Mouse (Mus musculus) spleen, adult 2 months (tissue): ENCODE measurements around the gene Pdss2. TPM values are rescaled to one million over a fixed set of nuclear protein-coding genes. Genes with fewer than 3 reads are reported as not detected.

Experiments
- DNase-seq, 2 experiments: peaks; one replicate each; pipeline versions ENCODE4 v3.0.0 to v3.0.0-alpha.2; 2012 to 2021; ENCODE audit warnings: low spot score in 2 of 2, low read depth in 1 of 2
- H3K27ac ChIP-seq: fragments of 200-500 bp; 2 replicates; pipeline ENCODE4 v1.5.1; 2012; ENCODE audit warnings: low read length, inconsistent platforms; ENCODE audit not compliant: insufficient read depth
- H3K27me3 ChIP-seq: fragments of 200-500 bp; 2 replicates; pipeline ENCODE4 v1.6.1; 2012; ENCODE audit warnings: mild to moderate bottlenecking, moderate library complexity, low read length, inconsistent platforms; ENCODE audit not compliant: control insufficient read depth, insufficient read depth
- H3K36me3 ChIP-seq: fragments of 200-500 bp; 2 replicates; pipeline ENCODE4 v1.6.1; 2012; ENCODE audit warnings: mild to moderate bottlenecking, low read length, inconsistent platforms; ENCODE audit not compliant: control insufficient read depth, insufficient read depth
- H3K4me1 ChIP-seq: fragments of 200-500 bp; 2 replicates; pipeline ENCODE4 v1.6.1; 2011; ENCODE audit warnings: inconsistent platforms; ENCODE audit not compliant: control insufficient read depth, insufficient read depth, insufficient read length
- H3K4me3 ChIP-seq: fragments of 200-500 bp; 2 replicates; pipeline ENCODE4 v1.5.1; 2011; ENCODE audit warnings: mild to moderate bottlenecking, inconsistent platforms; ENCODE audit not compliant: insufficient read depth, insufficient read length; ENCODE audit errors: extremely low read depth
- CTCF ChIP-seq: fragments of 200-500 bp; IDR thresholded peaks from 2 replicates; pipeline ENCODE4 v1.5.1; 2011; ENCODE audit warnings: mild to moderate bottlenecking, inconsistent platforms; ENCODE audit not compliant: insufficient read depth, insufficient read length, insufficient replicate concordance; ENCODE audit errors: extremely low read depth
- POLR2A ChIP-seq: fragments of 200-500 bp; IDR thresholded peaks from 2 replicates; pipeline ENCODE4 v1.6.1; 2011; ENCODE audit warnings: low read depth, low read length, inconsistent platforms
- WGBS: fragments of 180-500 bp; shearing (Covaris S2); methylation state at CpG from one replicate; pipeline ENCODE4 v1.1.7; 2018; 5-methylcytosine and 5-hydroxymethylcytosine counted together
- polyA plus RNA-seq: library from polyadenylated mRNA; depleted of rRNA; stranded (reverse); fragments of >200 nt; gene quantifications from 2 replicates; pipeline ENCODE4 v1.2.3, GENCODE M21; 2012

Pdss2 gene
- polyA plus RNA-seq, 1 experiment = 4.6 TPM

DNA sequence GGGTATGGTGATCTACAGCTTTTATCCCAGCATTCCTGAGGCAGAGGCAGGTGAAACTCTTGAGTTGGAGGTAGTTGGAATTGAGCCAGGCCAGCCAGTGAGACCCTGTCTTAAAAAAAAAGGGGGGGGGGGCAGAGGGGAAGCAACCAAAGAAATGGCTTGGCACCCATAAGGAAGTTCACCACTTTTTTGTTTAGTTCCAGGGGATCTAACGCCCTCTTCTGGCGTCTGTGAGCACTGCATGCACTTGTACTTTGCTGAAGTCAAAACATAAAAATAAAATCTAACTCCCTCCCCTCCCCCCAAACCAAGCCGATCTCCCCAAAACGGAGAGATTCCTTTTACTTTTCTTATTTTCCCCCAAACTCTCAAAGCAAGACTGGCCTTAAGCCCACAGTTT, 254.1 kb downstream of the Pdss2 start:
- TF ChIP-seq POLR2A (no peak), CTCF (no peak; the same call in 1 of the 2 replicates)
- Histone ChIP-seq H3K27me3 (peaks cover 10% of the 10 kb centered on the region; the same call in 1 of the 2 replicates), H3K4me3 (no peak overlapping the region), H3K36me3 (no peaks in the 10 kb centered on the region), H3K4me1 (no peaks in the 10 kb centered on the region; the same call in none of the 2 replicates), H3K27ac (no peak overlapping the region)
- WGBS = 29% methylated on average over 4 of the region's 4 CpGs
- DNase-seq = peak in 1 of 2 experiments; percentile 15

DNA sequence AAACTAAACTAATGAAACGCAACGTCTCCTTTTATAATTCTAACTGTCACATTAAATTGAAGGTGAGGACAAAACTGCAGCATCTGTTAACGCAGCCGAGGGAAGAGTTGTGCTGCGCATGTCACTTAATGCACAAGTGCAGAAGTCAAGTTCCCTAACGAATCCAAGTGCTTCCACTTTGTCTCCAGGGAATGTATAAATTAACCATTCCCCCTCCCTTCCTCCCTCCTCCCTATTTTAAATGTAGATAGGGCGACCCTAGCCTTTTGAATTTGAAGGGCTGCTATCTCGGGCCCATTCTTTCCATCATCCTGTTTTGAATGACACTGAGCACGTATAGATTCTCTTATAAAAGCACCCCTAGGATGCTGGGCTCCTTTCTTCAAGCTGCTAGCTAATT, 256.2 kb downstream of the Pdss2 start:
- H3K36me3 ChIP-seq = no peaks in the 10 kb centered on the region
- no peak overlapping the region for H3K4me3 ChIP-seq
- no peaks in the 10 kb centered on the region; the same call in none of the 2 replicates for H3K4me1 ChIP-seq
- peaks cover 10% of the 10 kb centered on the region; the same call in 1 of the 2 replicates for H3K27me3 ChIP-seq
- no peak for DNase-seq
- TF ChIP-seq CTCF (no peak), POLR2A (no peak)
- 74% methylated on average over 9 of the region's 9 CpGs for WGBS
- H3K27ac ChIP-seq = no peak overlapping the region

DNA sequence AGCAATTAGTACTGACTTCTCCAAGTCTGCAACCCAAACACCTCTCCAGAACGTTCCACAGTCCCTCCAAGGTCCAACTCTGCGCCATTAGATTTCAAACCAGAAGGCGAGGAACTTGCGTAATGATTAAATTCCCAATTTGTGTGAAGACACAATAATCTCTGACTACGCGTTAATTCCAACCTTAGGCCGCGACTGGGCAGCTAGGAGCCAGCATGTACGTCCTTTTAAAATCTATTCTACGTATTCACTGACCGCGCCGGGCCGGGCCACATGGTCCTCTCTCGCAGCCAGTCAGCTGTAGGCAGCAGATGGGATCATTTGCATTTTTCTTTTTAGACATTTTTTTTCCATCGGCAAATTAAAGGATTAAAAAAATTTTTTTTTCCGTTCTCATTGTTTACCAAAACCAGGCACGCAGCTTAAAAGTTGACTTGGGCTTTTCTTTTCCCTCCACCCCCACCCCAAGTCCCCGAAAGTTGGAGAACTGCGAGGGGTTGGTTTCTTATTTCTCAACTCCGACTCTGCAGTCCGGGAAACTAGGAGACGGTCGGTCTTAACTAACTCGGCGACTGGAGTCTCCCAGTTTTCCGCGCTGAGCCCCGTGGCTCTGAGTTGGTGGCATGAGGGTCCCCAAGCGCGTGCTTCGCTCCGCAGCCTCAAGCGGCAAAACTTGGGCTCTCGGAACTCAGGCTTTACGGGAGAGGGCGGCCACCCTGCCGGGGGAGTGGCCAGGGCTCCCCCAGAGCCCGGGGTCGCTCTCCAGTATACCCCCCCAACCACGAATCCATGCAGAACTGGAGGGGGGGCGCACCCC, 256.8 kb downstream of the Pdss2 start:
- Histone ChIP-seq H3K4me3 (peak overlapping the region; percentile 84), H3K27ac (peak overlapping the region; percentile 38; the same call in 1 of the 2 replicates), H3K4me1 (no peaks in the 10 kb centered on the region; the same call in none of the 2 replicates), H3K36me3 (no peaks in the 10 kb centered on the region), H3K27me3 (peaks cover 10% of the 10 kb centered on the region; the same call in 1 of the 2 replicates)
- TF ChIP-seq CTCF = no peak
- no peak for TF ChIP-seq POLR2A
- peak in 1 of 2 experiments; percentile 20 for DNase-seq
- 7% methylated on average over 42 of the region's 42 CpGs for WGBS

DNA sequence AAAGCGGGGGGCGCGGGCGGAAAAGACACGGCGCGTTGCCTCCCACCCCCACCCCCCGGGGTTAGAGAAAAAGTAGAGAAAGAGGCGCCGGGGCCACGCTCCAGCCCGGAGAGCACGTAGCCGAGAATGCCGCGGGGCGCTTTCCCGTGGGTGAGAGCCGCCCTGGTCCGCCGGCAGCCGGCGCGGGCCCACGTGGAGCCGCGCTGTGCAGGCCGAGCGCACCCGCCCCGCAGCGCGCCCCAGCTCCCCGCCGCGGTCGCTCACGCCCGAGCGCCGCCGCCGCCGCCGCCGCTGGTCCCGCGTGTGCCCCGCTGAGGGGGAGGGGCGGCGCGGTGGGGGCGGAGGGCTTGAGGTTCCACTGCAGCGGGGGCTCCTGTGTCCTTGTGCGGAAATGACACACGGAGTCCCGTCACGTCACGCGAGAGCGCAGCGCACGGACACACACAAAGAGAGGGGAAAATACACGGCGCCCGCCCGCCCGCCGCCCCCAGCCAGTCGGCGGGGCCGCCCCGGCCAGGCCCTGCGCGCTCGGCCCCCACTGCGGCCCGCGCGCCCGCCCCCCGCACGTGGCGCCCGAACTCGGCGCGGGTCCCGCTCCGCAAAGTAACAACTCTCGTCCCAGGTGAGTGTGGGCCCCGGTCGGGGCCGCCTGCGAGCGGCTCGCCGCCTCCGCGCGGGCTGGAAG, 257.6 kb downstream of the Pdss2 start, which contains the start of gene Bend3:
Gene Bend3 (plus strand): TSS at position 81 of the 685 bp plus-strand sequence.
- Histone ChIP-seq H3K27ac (peak within 1 kb of the TSS; percentile 72), H3K27me3 (peaks cover 10% of the 10 kb centered on the region; the same call in 1 of the 2 replicates), H3K36me3 (no peaks in the 10 kb centered on the region), H3K4me1 (no peaks in the 10 kb centered on the region; the same call in none of the 2 replicates), H3K4me3 (peak within 1 kb of the TSS; percentile 84)
- peak in 1 of 2 experiments; percentile 36 for DNase-seq
- WGBS = under 1% methylated on average over 80 of the region's 101 CpGs
- TF ChIP-seq POLR2A = no peak
- no peak for TF ChIP-seq CTCF

DNA sequence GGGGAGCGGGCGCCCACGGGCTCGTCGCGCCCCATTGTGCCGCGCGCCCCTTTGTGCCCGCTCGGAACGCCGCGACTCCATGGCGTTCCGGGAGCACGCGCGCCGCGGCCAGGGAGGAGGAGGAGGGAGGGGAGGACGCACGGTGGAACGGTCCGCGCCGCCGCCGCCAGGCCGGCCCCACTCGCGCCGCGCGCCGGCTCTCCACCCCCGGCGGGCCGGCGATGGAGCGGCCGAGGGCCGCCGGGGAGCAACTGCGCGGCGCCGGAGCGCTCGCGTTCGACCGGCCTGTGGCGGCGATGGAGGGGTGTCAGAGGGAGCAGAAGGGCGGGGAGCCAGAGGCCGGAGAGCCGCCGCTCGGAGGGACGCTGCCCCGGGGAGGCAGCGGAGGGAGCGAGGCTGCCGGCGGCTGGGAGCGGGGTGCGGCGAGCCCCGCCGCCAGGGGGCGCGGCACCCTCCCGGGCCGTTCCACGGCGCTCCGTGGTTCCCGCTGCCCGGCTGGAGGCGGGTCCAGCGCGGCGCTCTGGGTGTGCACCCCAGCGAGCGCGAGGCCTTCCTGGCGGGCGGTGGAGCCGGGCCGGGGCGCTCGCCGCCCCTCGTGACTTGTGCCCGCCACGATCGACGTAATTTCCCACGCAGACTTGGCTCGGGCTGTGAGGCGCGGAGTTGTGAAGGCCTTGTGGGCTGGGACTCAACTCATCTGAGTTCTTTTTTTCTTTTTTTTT, 258.3 kb downstream of the Pdss2 start:
- peak; percentile 74 to 84 for DNase-seq
- no peaks in the 10 kb centered on the region; the same call in none of the 2 replicates for H3K4me1 ChIP-seq
- TF ChIP-seq CTCF (peak; percentile 64), POLR2A (no peak)
- H3K27ac ChIP-seq = peak overlapping the region; percentile 72
- under 1% methylated on average over 90 of the region's 103 CpGs for WGBS
- no peaks in the 10 kb centered on the region for H3K36me3 ChIP-seq
- peaks cover 10% of the 10 kb centered on the region; the same call in 1 of the 2 replicates for H3K27me3 ChIP-seq
- peak overlapping the region; percentile 84 for H3K4me3 ChIP-seq

DNA sequence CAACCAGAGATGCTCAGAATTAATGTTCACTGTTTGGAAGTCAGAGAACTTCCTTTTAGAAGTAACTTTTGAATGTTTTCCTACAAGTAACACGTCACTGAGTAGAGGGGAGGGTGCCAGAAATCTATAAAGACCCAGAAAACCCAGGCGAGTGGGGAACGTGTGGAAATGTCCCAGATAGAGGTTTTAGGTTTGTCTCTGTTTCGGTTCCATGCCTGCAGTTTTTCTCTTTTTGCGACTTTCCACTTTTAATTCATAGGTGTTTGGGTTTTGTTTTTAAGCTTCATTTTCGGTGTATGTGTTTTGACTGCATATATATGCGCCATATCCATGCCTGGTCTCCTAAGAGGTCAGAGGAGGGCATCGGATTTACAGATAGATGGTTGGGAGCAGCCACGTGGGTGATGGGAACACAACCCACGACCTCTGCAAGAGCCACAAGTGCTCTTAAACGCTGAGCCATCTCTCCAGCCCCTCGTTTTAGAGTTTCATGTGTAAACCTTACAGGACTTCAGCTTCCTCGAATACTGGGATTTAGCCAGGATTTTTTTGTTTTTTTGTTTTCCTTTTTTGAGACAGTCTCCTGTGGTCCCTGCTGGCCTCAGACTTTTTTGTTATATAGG, 259.1 kb downstream of the Pdss2 start:
- TF ChIP-seq CTCF (no peak), POLR2A (no peak)
- DNase-seq = no peak
- Histone ChIP-seq H3K4me1 (no peaks in the 10 kb centered on the region; the same call in none of the 2 replicates), H3K36me3 (no peaks in the 10 kb centered on the region), H3K4me3 (peak overlapping the region; percentile 84), H3K27ac (peak overlapping the region; percentile 72; the same call in 1 of the 2 replicates), H3K27me3 (peaks cover 10% of the 10 kb centered on the region; the same call in 1 of the 2 replicates)
- WGBS = 34% methylated on average over 13 of the region's 13 CpGs
